Mouse (Mus musculus): ENCODE measurements around the gene Zfp688. TPM values are rescaled to one million over a fixed set of nuclear protein-coding genes. Genes with fewer than 3 reads are reported as not detected.

Gene Zfp688
- total and polyA plus RNA-seq, 3 experiments: 8.6 to 18.1 TPM; not detected in 1

DNA sequence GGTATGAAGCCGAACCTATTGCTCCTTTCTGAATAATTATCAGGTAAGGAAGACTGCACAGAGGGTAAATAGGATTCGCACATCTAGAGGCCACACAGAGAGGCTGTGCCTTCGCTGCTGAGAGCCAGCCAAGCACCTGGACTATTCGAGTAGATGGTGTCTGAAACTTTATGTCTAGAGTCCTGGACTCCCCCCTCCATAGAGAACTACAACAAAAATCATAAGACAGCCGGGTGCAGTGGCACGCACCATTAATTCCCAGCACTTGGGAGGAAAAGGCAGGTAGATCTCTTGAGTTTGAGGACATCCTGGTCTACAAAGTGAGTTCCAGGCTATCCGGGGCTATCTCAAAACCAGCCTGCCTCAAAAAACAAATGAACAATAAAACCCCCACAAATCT lies 28.1 kb upstream of the Zfp688 start:
- H3K27me3 ChIP-seq (ENCODE audit: control insufficient read depth in 1 of 2, insufficient read depth in 2 of 2, low read length in 2 of 2): no peaks in the 10 kb centered on the region
- peak overlapping the region; percentile 85 for H3K9ac ChIP-seq (ENCODE audit: control insufficient read depth, low read depth, low read length, poor library complexity, severe bottlenecking)
- peaks cover 0 to 19% of the 10 kb centered on the region in 2 experiments; a peak in 2 of 4 replicates for H3K36me3 ChIP-seq (ENCODE audit: control insufficient read depth in 1 of 2, insufficient read depth in 2 of 2, low read length in 2 of 2)
- no peak for TF ChIP-seq MAX (IDR thresholded peaks at IDR 0.05; ENCODE audit: low read length)
- TF ChIP-seq MYB (IDR thresholded peaks at IDR 0.05; ENCODE audit: low read depth, low read length): no peak
- no peak for TF ChIP-seq NRF1 (IDR thresholded peaks at IDR 0.05; ENCODE audit: insufficient read depth, low read depth, low read length, poor library complexity, severe bottlenecking)
- no peak for DNase-seq (ENCODE audit: low read depth, low spot score)
- H3K9me3 ChIP-seq (replicated peaks; ENCODE audit: insufficient read depth, low read length): no peaks in the 10 kb centered on the region
- peaks cover 35% of the 10 kb centered on the region for H3K79me2 ChIP-seq (ENCODE audit: control insufficient read depth, insufficient read depth, low read length, poor library complexity)
- peaks cover 0 to 22% of the 10 kb centered on the region in 2 experiments; a peak in 2 of 4 replicates for H3K4me1 ChIP-seq (ENCODE audit: control insufficient read depth in 1 of 2, insufficient read depth in 2 of 2, low read length in 2 of 2)
- H3K4me3 ChIP-seq (ENCODE audit: control insufficient read depth in 1 of 2, insufficient read depth in 1 of 2, low read depth in 2 of 2, low read length in 2 of 2): peak overlapping the region; percentile 93 to 94
- H3K27ac ChIP-seq (ENCODE audit: control insufficient read depth, low read depth, low read length): no peak overlapping the region

DNA sequence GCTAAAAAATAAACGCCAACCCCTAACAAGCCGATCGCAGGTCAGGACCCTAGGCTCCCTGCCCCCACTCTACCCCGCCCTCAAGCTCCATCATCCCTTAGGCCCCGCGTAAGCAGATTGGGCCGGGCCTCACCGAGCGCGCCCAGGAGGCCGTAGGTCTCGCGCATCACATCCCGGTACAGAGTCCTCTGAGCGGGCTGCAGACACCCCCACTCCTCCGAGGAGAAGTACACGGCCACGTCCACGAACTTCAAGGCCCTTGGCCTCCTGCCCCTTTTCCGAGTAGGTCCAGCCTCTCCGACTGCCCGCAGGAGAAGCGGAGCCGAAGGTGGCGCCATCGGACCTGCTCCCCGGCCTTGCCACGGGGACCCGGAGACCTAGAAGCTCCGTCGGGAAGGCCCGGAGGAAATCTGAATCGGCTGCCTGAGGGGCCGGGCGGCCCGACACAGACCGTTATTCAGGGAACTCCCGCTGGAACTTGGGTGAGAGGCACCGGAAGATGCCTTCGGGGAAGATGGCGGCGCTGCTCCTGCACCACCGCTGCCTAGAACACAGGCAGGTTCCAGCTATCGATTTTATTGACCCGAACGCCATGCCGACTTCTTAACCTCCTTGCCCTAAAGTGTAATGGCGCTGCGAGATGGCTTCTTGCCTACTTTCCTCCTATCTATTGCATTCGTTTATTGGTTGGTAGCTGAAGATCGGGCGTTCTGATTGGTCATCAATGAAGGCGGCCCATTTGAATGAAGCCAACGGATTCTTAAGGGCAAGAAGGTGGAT lies 26.8 kb upstream of the Zfp688 start, which contains the start of gene Zfp689:
Zfp689 (minus strand) TSS at position 638 of the 780 bp plus-strand sequence.
- H3K79me2 ChIP-seq (ENCODE audit: control insufficient read depth, insufficient read depth, low read length, poor library complexity): peaks cover 34% of the 10 kb centered on the region
- peak within 1 kb of the TSS; percentile 93 to 94 for H3K4me3 ChIP-seq (ENCODE audit: control insufficient read depth in 1 of 2, insufficient read depth in 1 of 2, low read depth in 2 of 2, low read length in 2 of 2)
- H3K9ac ChIP-seq (ENCODE audit: control insufficient read depth, low read depth, low read length, poor library complexity, severe bottlenecking): peak within 1 kb of the TSS; percentile 91
- peak within 1 kb of the TSS; percentile 78 for H3K27ac ChIP-seq (ENCODE audit: control insufficient read depth, low read depth, low read length)
- H3K4me1 ChIP-seq (ENCODE audit: control insufficient read depth in 1 of 2, insufficient read depth in 2 of 2, low read length in 2 of 2): peaks cover 0 to 22% of the 10 kb centered on the region in 2 experiments; a peak in 2 of 4 replicates
- no peaks in the 10 kb centered on the region for H3K9me3 ChIP-seq (replicated peaks; ENCODE audit: insufficient read depth, low read length)
- H3K27me3 ChIP-seq (ENCODE audit: control insufficient read depth in 1 of 2, insufficient read depth in 2 of 2, low read length in 2 of 2): no peaks in the 10 kb centered on the region
- DNase-seq (ENCODE audit: low read depth, low spot score): peak; percentile 98
- H3K36me3 ChIP-seq (ENCODE audit: control insufficient read depth in 1 of 2, insufficient read depth in 2 of 2, low read length in 2 of 2): peaks cover 0 to 19% of the 10 kb centered on the region in 2 experiments; a peak in 2 of 4 replicates
- TF ChIP-seq E2F4 (IDR thresholded peaks at IDR 0.05; ENCODE audit: borderline replicate concordance, low read depth, low read length) (peak; percentile 86; the same call in 1 of the 2 replicates), TBP (IDR thresholded peaks at IDR 0.05; ENCODE audit: low read depth, low read length) (peak; percentile 95), HCFC1 (IDR thresholded peaks at IDR 0.05; ENCODE audit: low read depth, low read length) (peak; percentile 100), MAZ (IDR thresholded peaks at IDR 0.05; ENCODE audit: low read depth, low read length) (no peak; the same call in 1 of the 2 replicates), UBTF (IDR thresholded peaks at IDR 0.05; ENCODE audit: borderline replicate concordance, insufficient read depth, low read depth, low read length) (peak; percentile 69; the same call in 1 of the 2 replicates), ZNF384 (IDR thresholded peaks at IDR 0.05; ENCODE audit: low read depth, low read length) (no peak), POLR2AphosphoS5 (IDR thresholded peaks at IDR 0.05; ENCODE audit: borderline replicate concordance, low read depth, low read length) (no peak), CTCF (IDR thresholded peaks at IDR 0.05 in 2 of 3, conservative IDR thresholded peaks at IDR 0.05 in 1 of 3; ENCODE audit: control insufficient read depth in 1 of 3, insufficient read depth in 1 of 3, low read depth in 2 of 3, low read length in 3 of 3, poor library complexity in 1 of 3, severe bottlenecking in 1 of 3) (0 out of 6 replicates have a peak, but pooled peaks of 1 of the 3 experiments have one; percentile 13), NELFE (IDR thresholded peaks at IDR 0.05; ENCODE audit: low read depth, low read length) (peak; percentile 75), ZMIZ1 (IDR thresholded peaks at IDR 0.05; ENCODE audit: low read depth, low read length) (peak; percentile 78), MXI1 (IDR thresholded peaks at IDR 0.05; ENCODE audit: low read depth, low read length) (peak; percentile 78), GABPA (IDR thresholded peaks at IDR 0.05; ENCODE audit: low read depth, low read length) (no peak), SIN3A (IDR thresholded peaks at IDR 0.05; ENCODE audit: low read length) (peak; percentile 95), MYB (IDR thresholded peaks at IDR 0.05; ENCODE audit: low read depth, low read length) (peak; percentile 60; the same call in 1 of the 2 replicates), RCOR1 (IDR thresholded peaks at IDR 0.05; ENCODE audit: low read depth, low read length) (no peak), POLR2A (IDR thresholded peaks at IDR 0.05; ENCODE audit: control insufficient read depth in 1 of 2, insufficient read depth in 1 of 2, low read depth in 1 of 2, low read length in 2 of 2, poor library complexity in 1 of 2) (peak; percentile 41 to 72; a peak in 3 of 4 replicates), TAL1 (IDR thresholded peaks at IDR 0.05; ENCODE audit: low read length) (no peak), KAT2A (conservative IDR thresholded peaks at IDR 0.05; ENCODE audit: low read depth, low read length) (peak; percentile 98), JUND (IDR thresholded peaks at IDR 0.05; ENCODE audit: low read depth, low read length) (no peak), NRF1 (IDR thresholded peaks at IDR 0.05; ENCODE audit: insufficient read depth, low read depth, low read length, poor library complexity, severe bottlenecking) (peak; percentile 56; the same call in 1 of the 2 replicates), ETS1 (IDR thresholded peaks at IDR 0.05; ENCODE audit: low read depth, low read length) (no peak), BHLHE40 (IDR thresholded peaks at IDR 0.05; ENCODE audit: borderline replicate concordance, low read depth, low read length) (no peak), CHD1 (IDR thresholded peaks at IDR 0.05; ENCODE audit: low read depth, low read length) (no peak), MEF2A (IDR thresholded peaks at IDR 0.05; ENCODE audit: extremely low read depth, insufficient replicate concordance, low read depth, low read length, poor library complexity, severe bottlenecking) (no peak), RAD21 (IDR thresholded peaks at IDR 0.05; ENCODE audit: low read depth, low read length) (no peak), CHD2 (IDR thresholded peaks at IDR 0.05; ENCODE audit: low read length) (peak; percentile 96), MAFK (IDR thresholded peaks at IDR 0.05; ENCODE audit: borderline replicate concordance, low read depth, low read length) (no peak), POLR2AphosphoS2 (IDR thresholded peaks at IDR 0.05; ENCODE audit: low read length) (peak; percentile 81)
